Mouse (Mus musculus): Measurements from ENCODE around the gene Zfp583. TPM values are rescaled to one million over a fixed set of nuclear protein-coding genes. Genes with fewer than 3 reads are reported as not detected.
"Not testable (repeated sequence)": the region's sequence is repeated elsewhere in the genome, so short reads cannot be mapped to it uniquely, and the experiment has no call there.

The Zfp583 gene
- total and polyA plus RNA-seq, 2 experiments from 2014 or later: 13.1 to 13.2 TPM

DNA sequence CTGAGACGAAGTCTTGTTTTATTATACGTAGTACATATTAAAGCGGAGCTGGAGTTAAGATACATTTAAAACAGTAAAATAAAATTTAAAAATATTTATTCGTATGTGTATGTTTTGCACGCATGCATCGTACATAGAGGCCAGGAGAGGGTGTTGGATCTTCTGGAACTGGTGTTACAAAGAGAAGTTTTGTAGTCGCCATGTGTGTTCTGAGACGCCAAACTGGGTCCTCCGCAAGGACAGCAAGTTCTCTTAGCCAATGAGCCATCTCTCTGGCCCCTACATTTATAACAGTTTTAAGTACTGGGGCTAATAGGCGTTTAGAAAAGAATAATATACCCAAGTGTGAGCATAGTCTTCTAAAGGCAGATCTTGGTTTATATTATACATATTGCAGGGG is 13.0 kb upstream of the Zfp583 start:
- Histone ChIP-seq H3K9ac (peak overlapping the region; percentile 60), H3K4me1 (ENCODE audit: insufficient read depth) (no peaks in the 10 kb centered on the region), H3K4me3 (ENCODE audit: low read depth, low read length) (peak overlapping the region; percentile 55), H3K9me3 (ENCODE audit: low read length) (no peaks in the 10 kb centered on the region), H3K27me3 (ENCODE audit: insufficient read depth, low read length) (no peaks in the 10 kb centered on the region), H3K36me3 (ENCODE audit: insufficient read depth) (no peaks in the 10 kb centered on the region), H3K4me2 (ENCODE audit: low read depth) (peak overlapping the region; percentile 41), H3K27ac (ENCODE audit: low read depth, low read length) (0 out of 2 replicates have a peak overlapping the region, but pooled peaks have one; percentile 78)
- ATAC-seq (peak; percentile 10; the same call in 1 of the 2 replicates), DNase-seq (no peak)
- TF ChIP-seq CTCF (IDR thresholded peaks at IDR 0.05; ENCODE audit: low read depth): no peak
- 34% methylated on average over 10 of the region's 10 CpGs for WGBS

DNA sequence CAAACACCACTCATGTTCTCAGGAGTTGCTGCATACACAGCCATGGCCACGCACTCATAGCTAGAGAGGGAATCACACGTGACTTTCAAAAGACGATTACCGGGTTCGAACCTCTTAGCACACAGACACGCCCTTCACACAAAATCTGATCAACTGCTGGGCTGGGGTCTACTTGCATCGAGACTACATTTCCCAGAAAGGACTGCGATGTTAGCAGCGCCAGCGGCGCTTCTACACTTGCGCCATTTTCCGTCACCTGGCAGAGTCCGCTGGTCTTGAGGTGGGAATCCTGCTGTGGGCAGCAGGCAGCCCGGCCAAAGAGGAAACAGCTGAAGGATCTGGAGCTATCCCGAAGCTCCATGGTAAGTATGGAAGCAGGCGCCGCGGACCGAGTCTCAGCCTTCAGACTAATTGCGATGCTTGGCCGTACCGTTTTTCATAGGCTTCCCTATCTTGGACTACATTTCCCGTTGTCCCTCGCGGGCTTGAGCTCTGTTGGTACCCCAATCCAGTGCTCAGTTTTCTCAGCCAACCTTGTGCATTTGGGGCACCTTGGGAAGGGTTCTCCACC is 12.5 kb upstream of the Zfp583 start, which contains the start of gene Gm3854:
Gm3854 (plus strand) TSS at position 259 of the 571 bp plus-strand sequence.
- Histone ChIP-seq H3K27ac (ENCODE audit: low read depth, low read length) (peak within 1 kb of the TSS; percentile 78), H3K9me3 (ENCODE audit: low read length) (no peaks in the 10 kb centered on the region), H3K4me3 (ENCODE audit: low read depth, low read length) (peak within 1 kb of the TSS; percentile 55), H3K9ac (peak within 1 kb of the TSS; percentile 60), H3K4me2 (ENCODE audit: low read depth) (peak within 1 kb of the TSS; percentile 41), H3K27me3 (ENCODE audit: insufficient read depth, low read length) (no peaks in the 10 kb centered on the region), H3K36me3 (ENCODE audit: insufficient read depth) (no peaks in the 10 kb centered on the region), H3K4me1 (ENCODE audit: insufficient read depth) (no peaks in the 10 kb centered on the region)
- peak; percentile 94 for DNase-seq
- ATAC-seq: peak; percentile 96
- WGBS: under 1% methylated on average over 26 of the region's 26 CpGs
- no peak for TF ChIP-seq CTCF (IDR thresholded peaks at IDR 0.05; ENCODE audit: low read depth)

GRCm38 (mm10) chr7:6339865-6340264 is 8.8 kb upstream of the Zfp583 start:
- no peak overlapping the region for H3K4me2 ChIP-seq (ENCODE audit: low read depth)
- H3K9me3 ChIP-seq (ENCODE audit: low read length): no peaks in the 10 kb centered on the region
- no peaks in the 10 kb centered on the region for H3K36me3 ChIP-seq (ENCODE audit: insufficient read depth)
- no peak for DNase-seq
- no peaks in the 10 kb centered on the region for H3K4me1 ChIP-seq (ENCODE audit: insufficient read depth)
- 78% methylated on average over 5 of the region's 5 CpGs for WGBS
- no peak overlapping the region for H3K27ac ChIP-seq (ENCODE audit: low read depth, low read length)
- TF ChIP-seq CTCF (IDR thresholded peaks at IDR 0.05; ENCODE audit: low read depth): no peak
- ATAC-seq: no peak
- no peaks in the 10 kb centered on the region for H3K27me3 ChIP-seq (ENCODE audit: insufficient read depth, low read length)
- no peak overlapping the region for H3K9ac ChIP-seq
- no peak overlapping the region for H3K4me3 ChIP-seq (ENCODE audit: low read depth, low read length)

GRCm38 (mm10) chr7:6330458-6331232 is 440 bp downstream of the Zfp583 start:
- WGBS: 10% methylated on average over 23 of the region's 23 CpGs
- Histone ChIP-seq H3K9me3 (ENCODE audit: low read length) (no peaks in the 10 kb centered on the region), H3K4me1 (ENCODE audit: insufficient read depth) (peaks cover 8% of the 10 kb centered on the region; the same call in 1 of the 2 replicates), H3K36me3 (ENCODE audit: insufficient read depth) (peaks cover 23% of the 10 kb centered on the region), H3K4me2 (ENCODE audit: low read depth) (peak overlapping the region; percentile 56), H3K27ac (ENCODE audit: low read depth, low read length) (peak overlapping the region; percentile 90), H3K27me3 (ENCODE audit: insufficient read depth, low read length) (no peaks in the 10 kb centered on the region), H3K4me3 (ENCODE audit: low read depth, low read length) (peak overlapping the region; percentile 60), H3K9ac (peak overlapping the region; percentile 84)
- ATAC-seq (peak; percentile 86), DNase-seq (peak; percentile 73)
- no peak for TF ChIP-seq CTCF (IDR thresholded peaks at IDR 0.05; ENCODE audit: low read depth)

GRCm38 (mm10) chr7:6300796-6301195 is 30.3 kb downstream of the Zfp583 start:
- not testable (repeated sequence) for DNase-seq; ATAC-seq; H3K27ac ChIP-seq (ENCODE audit: low read depth, low read length); H3K4me2 ChIP-seq (ENCODE audit: low read depth); H3K9ac ChIP-seq; H3K4me3 ChIP-seq (ENCODE audit: low read depth, low read length); H3K27me3 ChIP-seq (ENCODE audit: insufficient read depth, low read length); H3K4me1 ChIP-seq (ENCODE audit: insufficient read depth); H3K9me3 ChIP-seq (ENCODE audit: low read length)
- peaks cover 44% of the 10 kb centered on the region for H3K36me3 ChIP-seq (ENCODE audit: insufficient read depth)
- 84% methylated on average over 11 of the region's 11 CpGs for WGBS

DNA sequence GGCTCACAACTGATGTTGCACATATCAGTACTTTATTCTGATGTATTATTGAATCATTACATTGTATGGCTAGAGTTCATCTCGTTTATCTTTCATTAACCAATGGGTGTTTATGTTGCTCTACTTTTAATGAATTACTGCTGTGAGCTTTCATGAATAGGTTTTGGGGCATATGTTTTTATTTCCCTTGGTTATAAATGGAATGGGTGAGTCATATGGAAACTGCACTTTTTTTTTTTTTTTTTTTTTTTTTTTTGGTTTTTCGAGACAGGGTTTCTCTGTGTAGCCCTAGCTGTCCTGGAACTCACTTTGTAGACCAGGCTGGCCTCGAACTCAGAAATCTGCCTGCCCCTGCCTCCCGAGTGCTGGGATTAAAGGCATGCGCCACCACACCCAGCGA is 40.0 kb downstream of the Zfp583 start:
- H3K4me1 ChIP-seq (ENCODE audit: insufficient read depth); H3K4me2 ChIP-seq (ENCODE audit: low read depth); DNase-seq; H3K4me3 ChIP-seq (ENCODE audit: low read depth, low read length); H3K9ac ChIP-seq; ATAC-seq; H3K9me3 ChIP-seq (ENCODE audit: low read length); H3K27me3 ChIP-seq (ENCODE audit: insufficient read depth, low read length); H3K27ac ChIP-seq (ENCODE audit: low read depth, low read length): not testable (repeated sequence)
- 96% methylated on average over 5 of the region's 6 CpGs for WGBS
- H3K36me3 ChIP-seq (ENCODE audit: insufficient read depth): peaks cover 38% of the 10 kb centered on the region

GRCm38 (mm10) chr7:6286921-6287531 is 44.1 kb downstream of the Zfp583 start:
- peak overlapping the region; percentile 51 for H3K4me3 ChIP-seq (ENCODE audit: low read depth, low read length)
- peak overlapping the region; percentile 80; the same call in 1 of the 2 replicates for H3K27ac ChIP-seq (ENCODE audit: low read depth, low read length)
- WGBS: 21% methylated on average over 15 of the region's 15 CpGs
- TF ChIP-seq CTCF (IDR thresholded peaks at IDR 0.05; ENCODE audit: low read depth): no peak
- peak overlapping the region; percentile 75 for H3K4me2 ChIP-seq (ENCODE audit: low read depth)
- H3K36me3 ChIP-seq (ENCODE audit: insufficient read depth): peaks cover 7% of the 10 kb centered on the region; the same call in 1 of the 2 replicates
- H3K9me3 ChIP-seq (ENCODE audit: low read length): no peaks in the 10 kb centered on the region
- DNase-seq (peak; percentile 64), ATAC-seq (no peak; the same call in 1 of the 2 replicates)
- H3K9ac ChIP-seq: peak overlapping the region; percentile 55
- H3K4me1 ChIP-seq (ENCODE audit: insufficient read depth): peaks cover 15% of the 10 kb centered on the region; the same call in 1 of the 2 replicates
- no peaks in the 10 kb centered on the region for H3K27me3 ChIP-seq (ENCODE audit: insufficient read depth, low read length)
